Mouse (Mus musculus) embryo, embryonic 10.5 days (tissue): Measurements from ENCODE around the gene Gm11168.
"Not testable (repeated sequence)": the region's sequence is repeated elsewhere in the genome, so short reads cannot be mapped to it uniquely, and the experiment has no call there.

Source experiments
- DNase-seq: peaks from one replicate; pipeline ENCODE4 v3.0.0-alpha.2; 2015; ENCODE audit warnings: low spot score

The Gm11168 gene

DNA sequence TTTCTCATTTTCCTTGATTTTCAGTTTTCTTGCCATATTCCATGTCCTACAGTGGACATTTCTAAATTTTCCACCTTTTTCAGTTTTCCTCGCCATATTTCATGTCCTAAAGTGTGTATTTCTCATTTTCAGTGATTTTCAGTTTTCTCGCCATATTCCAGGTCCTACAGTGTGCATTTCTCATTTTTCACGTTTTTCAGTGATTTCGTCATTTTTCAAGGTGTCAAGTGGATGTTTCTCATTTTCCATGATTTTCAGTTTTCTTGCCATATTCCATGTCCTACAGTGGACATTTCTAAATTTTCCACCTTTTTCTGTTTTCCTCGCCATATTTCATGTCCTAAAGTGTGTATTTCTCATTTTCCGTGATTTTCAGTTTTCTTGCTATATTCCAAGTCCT, 22.5 kb downstream of the Gm11168 start:
- DNase-seq = not testable (repeated sequence)

DNA sequence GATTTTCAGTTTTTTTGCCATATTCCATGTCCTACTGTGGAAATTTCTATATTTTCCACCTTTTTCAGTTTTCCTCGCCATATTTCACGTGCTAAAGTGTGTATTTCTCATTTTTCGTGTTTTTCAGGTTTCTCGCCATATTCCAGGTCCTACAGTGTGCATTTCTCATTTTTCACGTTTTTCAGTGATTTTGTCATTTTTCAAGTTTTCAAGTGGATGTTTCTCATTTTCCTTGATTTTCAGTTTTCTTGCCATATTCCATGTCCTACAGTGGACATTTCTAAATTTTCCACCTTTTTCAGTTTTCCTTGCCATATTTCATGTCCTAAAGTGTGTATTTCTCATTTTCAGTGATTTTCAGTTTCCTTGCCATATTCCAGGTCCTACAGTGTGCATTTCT, 23.0 kb downstream of the Gm11168 start:
- DNase-seq = not testable (repeated sequence)

DNA sequence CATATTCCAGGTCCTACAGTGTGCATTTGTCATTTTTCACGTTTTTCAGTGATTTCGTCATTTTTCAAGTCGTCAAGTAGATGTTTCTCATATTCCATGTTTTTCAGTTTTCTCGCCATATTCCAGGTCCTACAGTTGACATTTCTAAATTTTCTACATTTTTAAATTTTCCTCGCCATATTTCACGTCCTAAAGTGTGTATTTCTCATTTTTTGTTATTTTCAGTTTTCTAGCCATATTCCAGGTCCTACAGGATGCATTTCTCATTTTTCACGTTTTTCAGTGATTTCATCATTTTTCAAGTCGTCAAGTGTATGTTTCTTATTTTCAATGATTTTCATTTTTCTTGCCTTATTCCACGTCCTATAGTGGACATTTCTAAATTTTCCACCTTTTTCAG, 23.6 kb downstream of the Gm11168 start:
- DNase-seq = not testable (repeated sequence)

DNA sequence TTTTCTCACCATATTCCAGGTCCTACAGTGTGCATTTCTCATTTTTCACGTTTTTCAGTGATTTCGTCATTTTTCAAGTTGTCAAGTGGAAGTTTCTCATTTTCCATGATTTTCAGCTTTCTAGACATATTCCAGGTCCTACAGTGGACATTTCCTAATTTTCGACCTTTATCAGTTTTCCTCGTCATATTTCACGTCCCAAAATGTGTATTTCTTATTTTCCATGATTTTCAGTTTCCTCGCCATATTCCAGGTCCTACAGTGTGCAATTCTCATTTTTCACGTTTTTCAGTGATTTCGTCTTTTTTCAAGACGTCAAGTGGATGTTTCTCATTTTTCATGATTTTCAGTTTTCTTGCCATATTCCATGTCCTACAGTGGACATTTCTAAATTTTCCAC, 24.1 kb downstream of the Gm11168 start:
- peak; percentile 70 for DNase-seq

DNA sequence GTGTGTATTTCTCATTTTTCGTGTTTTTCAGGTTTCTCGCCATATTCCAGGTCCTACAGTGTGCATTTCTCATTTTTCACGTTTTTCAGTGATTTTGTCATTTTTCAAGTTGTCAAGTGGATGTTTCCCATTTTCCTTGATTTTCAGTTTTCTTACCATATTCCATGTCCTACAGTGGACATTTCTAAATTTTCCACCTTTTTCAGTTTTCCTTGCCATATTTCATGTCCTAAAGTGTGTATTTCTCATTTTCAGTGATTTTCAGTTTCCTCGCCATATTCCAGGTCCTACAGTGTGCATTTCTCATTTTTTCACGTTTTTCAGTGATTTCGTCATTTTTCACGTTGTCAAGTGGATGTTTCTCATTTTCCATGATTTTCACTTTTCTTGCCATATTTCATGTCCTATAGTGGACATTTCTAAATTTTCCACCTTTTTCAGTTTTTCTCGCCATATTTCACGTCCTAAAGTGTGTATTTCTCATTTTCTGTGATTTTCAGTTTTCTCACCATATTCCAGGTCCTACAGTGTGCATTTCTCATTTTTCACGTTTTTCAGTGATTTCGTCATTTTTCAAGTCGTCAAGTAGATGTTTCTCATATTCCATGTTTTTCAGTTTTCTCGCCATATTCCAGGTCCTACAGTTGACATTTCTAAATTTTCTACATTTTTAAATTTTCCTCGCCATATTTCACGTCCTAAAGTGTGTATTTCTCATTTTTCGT, 26.3 kb downstream of the Gm11168 start:
- DNase-seq = not testable (repeated sequence)

DNA sequence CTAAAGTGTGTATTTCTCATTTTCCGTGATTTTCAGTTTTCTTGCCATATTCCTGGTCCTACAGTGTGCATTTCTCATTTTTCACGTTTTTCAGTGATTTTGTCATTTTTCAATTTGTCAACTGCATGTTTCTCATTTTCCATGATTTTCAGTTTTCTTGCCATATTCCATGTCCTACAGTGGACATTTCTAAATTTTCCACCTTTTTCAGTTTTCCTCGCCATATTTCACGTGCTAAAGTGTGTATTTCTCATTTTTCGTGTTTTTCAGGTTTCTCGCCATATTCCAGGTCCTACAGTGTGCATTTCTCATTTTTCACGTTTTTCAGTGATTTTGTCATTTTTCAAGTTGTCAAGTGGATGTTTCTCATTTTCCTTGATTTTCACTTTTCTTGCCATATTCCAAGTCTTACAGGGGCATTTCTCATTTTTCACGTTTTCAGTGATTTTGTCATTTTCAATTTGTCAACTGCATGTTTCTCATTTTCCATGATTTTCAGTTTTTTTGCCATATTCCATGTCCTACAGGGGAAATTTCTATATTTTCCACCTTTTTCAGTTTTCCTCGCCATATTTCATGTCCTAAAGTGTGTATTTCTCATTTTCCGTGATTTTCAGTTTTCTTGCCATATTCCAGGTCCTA, 27.7 kb downstream of the Gm11168 start:
- DNase-seq = peak; percentile 94

DNA sequence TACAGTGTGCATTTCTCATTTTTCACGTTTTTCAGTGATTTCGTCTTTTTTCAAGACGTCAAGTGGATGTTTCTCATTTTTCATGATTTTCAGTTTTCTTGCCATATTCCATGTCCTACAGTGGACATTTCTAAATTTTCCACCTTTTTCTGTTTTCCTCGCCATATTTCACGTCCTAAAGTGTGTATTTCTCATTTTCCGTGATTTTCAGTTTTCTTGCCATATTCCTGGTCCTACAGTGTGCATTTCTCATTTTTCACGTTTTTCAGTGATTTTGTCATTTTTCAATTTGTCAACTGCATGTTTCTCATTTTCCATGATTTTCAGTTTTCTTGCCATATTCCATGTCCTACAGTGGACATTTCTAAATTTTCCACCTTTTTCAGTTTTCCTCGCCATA, 31.2 kb downstream of the Gm11168 start, which contains the start of gene Gm17535:
TSS of gene Gm17535 (plus strand) at position 301 of the 400 bp plus-strand sequence.
- DNase-seq = not testable (repeated sequence)

DNA sequence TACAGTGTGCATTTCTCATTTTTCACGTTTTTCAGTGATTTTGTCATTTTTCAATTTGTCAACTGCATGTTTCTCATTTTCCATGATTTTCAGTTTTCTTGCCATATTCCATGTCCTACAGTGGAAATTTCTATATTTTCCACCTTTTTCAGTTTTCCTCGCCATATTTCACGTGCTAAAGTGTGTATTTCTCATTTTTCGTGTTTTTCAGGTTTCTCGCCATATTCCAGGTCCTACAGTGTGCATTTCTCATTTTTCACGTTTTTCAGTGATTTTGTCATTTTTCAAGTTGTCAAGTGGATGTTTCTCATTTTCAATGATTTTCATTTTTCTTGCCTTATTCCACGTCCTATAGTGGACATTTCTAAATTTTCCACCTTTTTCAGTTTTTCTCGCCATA, 33.4 kb downstream of the Gm11168 start, which contains the start of gene Gm10715:
TSS of gene Gm10715 (plus strand) at position 301 of the 400 bp plus-strand sequence.
- not testable (repeated sequence) for DNase-seq

DNA sequence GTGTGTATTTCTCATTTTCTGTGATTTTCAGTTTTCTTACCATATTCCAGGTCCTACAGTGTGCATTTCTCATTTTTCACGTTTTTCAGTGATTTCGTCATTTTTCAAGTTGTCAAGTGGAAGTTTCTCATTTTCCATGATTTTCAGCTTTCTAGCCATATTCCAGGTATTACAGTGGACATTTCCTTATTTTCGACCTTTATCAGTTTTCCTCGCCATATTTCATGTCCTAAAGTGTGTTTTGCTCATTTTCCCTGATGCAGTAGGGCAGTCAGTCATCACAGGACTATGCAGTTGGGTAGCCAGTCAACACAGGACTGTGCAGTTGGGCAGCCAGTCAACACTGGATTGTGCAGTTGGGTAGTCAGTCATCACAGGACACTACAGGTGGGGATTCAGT, 35.0 kb downstream of the Gm11168 start:
- peak; percentile 10 for DNase-seq
